Mouse (Mus musculus) lung, postnatal 0 days (tissue): ENCODE data around the gene Prps2.

ENCODE experiments used
- CTCF ChIP-seq: IDR thresholded peaks from 2 replicates; pipeline ENCODE4 v1.5.1; 2016; ENCODE audit warnings: antibody characterized with exemption, mild to moderate bottlenecking
- EP300 ChIP-seq: IDR thresholded peaks from 2 replicates; pipeline ENCODE4 v1.6.1; 2016; ENCODE audit warnings: antibody characterized with exemption, mild to moderate bottlenecking, control low read depth

DNA sequence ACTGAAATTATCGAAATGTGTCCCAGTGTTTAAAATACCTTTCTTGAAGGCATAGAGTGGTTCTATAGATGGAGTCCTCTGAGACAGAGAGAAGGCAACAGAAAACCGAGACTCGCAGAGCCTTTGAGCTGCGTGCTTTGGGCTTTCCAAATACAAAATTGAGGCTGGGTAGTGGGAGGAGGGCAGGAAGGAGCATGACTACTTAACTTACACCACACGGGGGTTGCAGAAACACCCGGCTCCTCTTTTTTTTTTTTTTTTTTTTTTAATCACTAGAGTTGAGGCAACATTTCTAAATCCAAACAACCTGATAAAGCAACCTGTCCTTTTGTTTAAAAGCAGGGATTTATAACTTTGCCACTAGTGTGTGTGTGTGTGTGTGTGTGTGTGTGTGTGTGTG lies 52.1 kb downstream of the Prps2 start, which contains the start of gene Tlr7:
- TF ChIP-seq CTCF (no peak), EP300 (no peak)
